Mouse (Mus musculus) heart, embryonic 11.5 days (tissue): ENCODE measurements at regions not wholly inside any gene's neighbourhood (a gene's known extent, or its start where the extent isn't known, plus 50 kb on each side); places are given as distances from the start of the nearest gene placed in this dataset.

Experiments
- ATAC-seq: fragments of 200-750 bp; cut with Nextera tagmentation; replicated peaks from 2 replicates; pipeline ENCODE4 v1.8.0; 2017; ENCODE audit warnings: moderate library complexity; ENCODE audit not compliant: insufficient number of reproducible peaks, low FRiP score, low TSS enrichment
- H3K27ac ChIP-seq: fragments of 300-500 bp; sonication (generic); 2 replicates; pipeline ENCODE4 v1.5.1; 2014; ENCODE audit warnings: mild to moderate bottlenecking, low read depth, low read length
- H3K27me3 ChIP-seq: fragments of 300-500 bp; sonication (generic); 2 replicates; pipeline ENCODE4 v1.6.1; 2014; ENCODE audit warnings: mild to moderate bottlenecking, low read length, mixed read lengths; ENCODE audit not compliant: control insufficient read depth, insufficient read depth
- H3K36me3 ChIP-seq: fragments of 300-500 bp; sonication (generic); 2 replicates; pipeline ENCODE4 v1.6.1; 2014; ENCODE audit warnings: mild to moderate bottlenecking, low read length, moderate library complexity, mixed read lengths; ENCODE audit not compliant: control insufficient read depth, insufficient read depth
- H3K4me1 ChIP-seq: fragments of 300-500 bp; sonication (generic); 2 replicates; pipeline ENCODE4 v1.6.1; 2014; ENCODE audit warnings: low read length; ENCODE audit not compliant: control insufficient read depth, insufficient read depth
- H3K4me2 ChIP-seq: fragments of 300-500 bp; sonication (generic); 2 replicates; pipeline ENCODE4 v1.6.1; 2014; ENCODE audit warnings: mild to moderate bottlenecking, moderate library complexity
- H3K4me3 ChIP-seq: fragments of 300-500 bp; sonication (generic); 2 replicates; pipeline ENCODE4 v1.5.1; 2014; ENCODE audit warnings: low read depth, low read length
- H3K9ac ChIP-seq: fragments of 300-500 bp; sonication (generic); 2 replicates; pipeline ENCODE4 v1.6.1; 2014; ENCODE audit warnings: mild to moderate bottlenecking, low read depth, low read length, moderate library complexity
- H3K9me3 ChIP-seq: fragments of 300-500 bp; sonication (generic); replicated peaks from 2 replicates; pipeline ENCODE4 v1.6.1; 2016; ENCODE audit warnings: low read length; ENCODE audit not compliant: control insufficient read depth
- WGBS: fragments of 180-500 bp; shearing (Covaris S2); extraction: QIAGEN DNeasy Blood & Tissue Kit; methylation state at CpG from one replicate; pipeline ENCODE4 v1.1.7; 2014; ENCODE audit not compliant: insufficient replicate concordance; 5-methylcytosine and 5-hydroxymethylcytosine counted together

- Histone ChIP-seq H3K4me2 (no peak overlapping the region), H3K27me3 (no peaks in the 10 kb centered on the region), H3K4me3 (no peak overlapping the region), H3K36me3 (no peaks in the 10 kb centered on the region), H3K9ac (no peak overlapping the region), H3K27ac (no peak overlapping the region), H3K4me1 (0 out of 2 replicates have a peak, but pooled peaks cover 2% of the 10 kb centered on the region), H3K9me3 (no peaks in the 10 kb centered on the region)
- ATAC-seq = no peak
- WGBS = 67% methylated on average over 5 of the region's 5 CpGs
Measured at GRCm38 (mm10) chr10:111719632-111720031, 213.5 kb downstream of the Phlda1 start.

- no peaks in the 10 kb centered on the region for H3K27me3 ChIP-seq
- no peak overlapping the region for H3K27ac ChIP-seq
- no peak overlapping the region for H3K4me3 ChIP-seq
- ATAC-seq = no peak
- H3K9ac ChIP-seq = no peak overlapping the region
- WGBS = 56% methylated on average over 5 of the region's 5 CpGs
- H3K36me3 ChIP-seq = no peaks in the 10 kb centered on the region
- H3K4me1 ChIP-seq = peaks cover 7% of the 10 kb centered on the region; the same call in 1 of the 2 replicates
- H3K9me3 ChIP-seq = no peaks in the 10 kb centered on the region
- H3K4me2 ChIP-seq = no peak overlapping the region
Measured at GRCm38 (mm10) chr10:111721068-111721467, 215.0 kb downstream of the Phlda1 start.

- no peak for ATAC-seq
- H3K4me3 ChIP-seq = no peak overlapping the region
- no peak overlapping the region for H3K27ac ChIP-seq
- no peaks in the 10 kb centered on the region for H3K27me3 ChIP-seq
- H3K36me3 ChIP-seq = no peaks in the 10 kb centered on the region
- no peak overlapping the region for H3K4me2 ChIP-seq
- H3K4me1 ChIP-seq = peaks cover 7% of the 10 kb centered on the region; the same call in 1 of the 2 replicates
- no peaks in the 10 kb centered on the region for H3K9me3 ChIP-seq
- 77% methylated on average over 2 of the region's 2 CpGs for WGBS
- no peak overlapping the region for H3K9ac ChIP-seq
Measured at GRCm38 (mm10) chr10:111723885-111724284, 217.8 kb downstream of the Phlda1 start.

- WGBS = 54% methylated on average over 7 of the region's 7 CpGs
- no peak for ATAC-seq
Measured at GRCm38 (mm10) chr10:111724574-111725414, 218.7 kb downstream of the Phlda1 start.

GRCm38 (mm10) chr10:111736026-111736425 lies 229.9 kb downstream of the Phlda1 start:
- Histone ChIP-seq H3K9ac (no peak overlapping the region), H3K27ac (no peak overlapping the region), H3K4me3 (no peak overlapping the region), H3K27me3 (no peaks in the 10 kb centered on the region), H3K36me3 (no peaks in the 10 kb centered on the region), H3K4me2 (no peak overlapping the region), H3K9me3 (no peaks in the 10 kb centered on the region), H3K4me1 (no peaks in the 10 kb centered on the region)
- 63% methylated on average over 3 of the region's 3 CpGs for WGBS
- no peak for ATAC-seq

More at GRCm38 (mm10) chr10:111724574-111725414, 218.7 kb downstream of the Phlda1 start:
- Histone ChIP-seq H3K9me3 (no peaks in the 10 kb centered on the region), H3K4me1 (peaks cover 7% of the 10 kb centered on the region; the same call in 1 of the 2 replicates), H3K36me3 (no peaks in the 10 kb centered on the region), H3K27me3 (no peaks in the 10 kb centered on the region), H3K4me2 (no peak overlapping the region), H3K9ac (no peak overlapping the region), H3K4me3 (no peak overlapping the region), H3K27ac (no peak overlapping the region)

GRCm38 (mm10) chr10:111739471-111740138 lies 232.9 kb upstream of the Krr1 start:
- 34% methylated on average over 5 of the region's 5 CpGs for WGBS
- Histone ChIP-seq H3K27ac (no peak overlapping the region), H3K9me3 (no peaks in the 10 kb centered on the region), H3K4me3 (no peak overlapping the region), H3K4me2 (no peak overlapping the region), H3K4me1 (no peaks in the 10 kb centered on the region), H3K36me3 (no peaks in the 10 kb centered on the region), H3K27me3 (no peaks in the 10 kb centered on the region), H3K9ac (no peak overlapping the region)
- no peak for ATAC-seq

GRCm38 (mm10) chr10:111740586-111741265 lies 231.7 kb upstream of the Krr1 start:
- Histone ChIP-seq H3K4me2 (no peak overlapping the region), H3K4me3 (no peak overlapping the region), H3K27ac (no peak overlapping the region), H3K4me1 (no peaks in the 10 kb centered on the region), H3K27me3 (no peaks in the 10 kb centered on the region), H3K9ac (no peak overlapping the region), H3K36me3 (no peaks in the 10 kb centered on the region), H3K9me3 (no peaks in the 10 kb centered on the region)
- no peak for ATAC-seq
- 64% methylated on average over 9 of the region's 9 CpGs for WGBS

GRCm38 (mm10) chr10:111741301-111741945 lies 231.0 kb upstream of the Krr1 start:
- Histone ChIP-seq H3K36me3 (no peaks in the 10 kb centered on the region), H3K9ac (no peak overlapping the region), H3K4me1 (no peaks in the 10 kb centered on the region), H3K4me3 (no peak overlapping the region), H3K27me3 (no peaks in the 10 kb centered on the region), H3K4me2 (no peak overlapping the region), H3K27ac (no peak overlapping the region), H3K9me3 (no peaks in the 10 kb centered on the region)
- WGBS = 71% methylated on average over 5 of the region's 5 CpGs
- no peak for ATAC-seq
